Mouse (Mus musculus): ENCODE measurements around the gene Fosl1. TPM values are rescaled to one million over a fixed set of nuclear protein-coding genes. Genes with fewer than 3 reads are reported as not detected.

Gene Fosl1
- polyA plus RNA-seq, 1 experiment: not detected

DNA sequence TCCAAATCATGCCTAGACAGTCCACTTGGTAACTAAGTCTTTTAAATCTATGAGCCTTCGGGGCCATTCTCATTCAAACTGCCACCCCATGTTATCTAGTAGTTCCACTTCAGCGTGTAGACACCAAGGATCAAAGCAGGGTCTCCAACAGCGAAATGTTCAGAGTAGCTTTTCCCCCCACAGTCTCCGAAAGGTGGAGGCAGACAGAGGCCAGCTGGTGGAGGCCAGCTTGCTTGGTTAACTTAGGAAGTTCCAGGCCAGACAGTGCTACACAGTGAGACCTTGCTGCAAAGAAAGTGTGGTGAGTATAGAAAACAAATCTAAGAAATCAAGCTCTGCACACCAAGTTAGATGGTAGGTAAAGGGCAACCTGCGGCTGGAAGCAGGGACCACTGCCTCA, 36.7 kb upstream of the Fosl1 start:
- WGBS: 87% methylated on average over 5 of the region's 5 CpGs
- peaks cover 6% of the 10 kb centered on the region for H3K4me1 ChIP-seq (ENCODE audit: control insufficient read depth, insufficient read depth, low read length)
- no peak overlapping the region for H3K4me3 ChIP-seq (replicated peaks; ENCODE audit: control insufficient read depth, low read depth, low read length)
- H3K27ac ChIP-seq (ENCODE audit: control insufficient read depth, insufficient read depth, low read depth, low read length, poor library complexity): no peak overlapping the region
- TF ChIP-seq POLR2A (IDR thresholded peaks at IDR 0.05; ENCODE audit: borderline replicate concordance, control insufficient read depth, low read depth, low read length) (no peak), CTCF (IDR thresholded peaks at IDR 0.05; ENCODE audit: control insufficient read depth, insufficient read depth, low read length) (no peak)

DNA sequence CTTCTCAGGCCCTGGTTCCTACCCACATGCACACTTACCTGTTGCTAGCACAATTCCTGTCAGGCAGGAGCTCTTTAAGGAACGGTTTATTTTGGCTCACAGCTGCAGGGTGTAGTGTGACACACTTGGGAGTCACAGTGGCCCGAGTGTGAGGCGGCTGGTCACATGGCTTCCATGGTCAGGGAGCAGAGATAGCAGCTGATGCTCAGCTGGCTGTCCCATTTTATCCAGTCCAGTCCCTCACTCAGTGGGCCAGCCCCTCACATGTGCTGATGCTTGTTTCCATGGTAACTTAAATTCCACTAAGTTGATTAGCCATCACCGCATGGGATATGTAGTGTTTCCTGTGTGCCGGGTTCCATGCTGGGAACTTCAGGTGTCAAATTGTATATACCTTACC, 35.4 kb upstream of the Fosl1 start:
- 84% methylated on average over 5 of the region's 5 CpGs for WGBS
- no peak for TF ChIP-seq CTCF (IDR thresholded peaks at IDR 0.05; ENCODE audit: control insufficient read depth, insufficient read depth, low read length)
- TF ChIP-seq POLR2A (IDR thresholded peaks at IDR 0.05; ENCODE audit: borderline replicate concordance, control insufficient read depth, low read depth, low read length): no peak
- H3K27ac ChIP-seq (ENCODE audit: control insufficient read depth, insufficient read depth, low read depth, low read length, poor library complexity): no peak overlapping the region

DNA sequence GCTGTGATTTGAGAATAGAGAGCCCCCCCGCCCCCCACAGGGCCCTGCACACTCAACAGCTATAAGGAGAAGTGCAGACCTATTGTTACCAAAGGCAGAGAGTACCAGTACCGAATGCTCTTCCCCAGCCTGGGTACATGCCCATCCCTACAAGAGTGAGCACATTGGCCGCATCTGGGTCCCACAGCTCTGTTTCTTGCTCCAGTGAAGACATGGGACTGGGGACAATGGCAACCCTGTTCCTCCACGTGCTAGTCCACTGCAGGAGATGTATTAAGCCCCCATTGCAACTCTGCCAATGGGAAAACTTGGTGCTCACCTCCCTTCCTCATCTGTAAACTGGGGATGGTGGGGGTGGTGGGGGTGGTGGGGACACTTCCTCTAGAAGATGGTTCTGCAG, 33.5 kb upstream of the Fosl1 start:
- Histone ChIP-seq H3K4me1 (ENCODE audit: control insufficient read depth, insufficient read depth, low read length) (peaks cover 1% of the 10 kb centered on the region; the same call in 1 of the 2 replicates), H3K4me3 (replicated peaks; ENCODE audit: control insufficient read depth, low read depth, low read length) (no peak overlapping the region), H3K27ac (ENCODE audit: control insufficient read depth, insufficient read depth, low read depth, low read length, poor library complexity) (no peak overlapping the region)
- 82% methylated on average over 4 of the region's 4 CpGs for WGBS
- no peak for TF ChIP-seq POLR2A (IDR thresholded peaks at IDR 0.05; ENCODE audit: borderline replicate concordance, control insufficient read depth, low read depth, low read length)
- no peak for TF ChIP-seq CTCF (IDR thresholded peaks at IDR 0.05; ENCODE audit: control insufficient read depth, insufficient read depth, low read length)

More for the DNA sequence above, 35.4 kb upstream of the Fosl1 start:
- Histone ChIP-seq H3K4me3 (replicated peaks; ENCODE audit: control insufficient read depth, low read depth, low read length) (no peak overlapping the region), H3K4me1 (ENCODE audit: control insufficient read depth, insufficient read depth, low read length) (peaks cover 4% of the 10 kb centered on the region)

DNA sequence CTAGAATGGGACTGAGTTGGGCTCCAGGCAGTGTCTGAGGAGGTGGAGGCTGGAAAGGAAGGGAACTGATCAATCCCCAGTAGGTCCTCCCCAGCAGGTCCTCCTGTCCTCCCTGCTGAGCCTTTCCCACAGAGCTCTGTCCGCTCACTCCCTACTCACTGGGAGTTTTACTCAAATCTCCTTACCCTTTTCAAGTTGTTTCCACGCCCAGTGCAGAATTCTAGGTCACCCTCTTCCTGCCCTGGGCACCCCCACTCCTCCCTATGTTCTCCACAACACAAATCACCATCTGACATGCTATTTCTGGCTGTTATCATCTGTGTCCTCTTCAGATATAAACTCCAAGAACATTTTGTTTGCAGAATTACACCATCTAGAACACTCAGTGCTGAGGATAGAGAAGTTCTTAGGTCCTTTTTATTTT, 32.8 kb upstream of the Fosl1 start:
- TF ChIP-seq POLR2A (IDR thresholded peaks at IDR 0.05; ENCODE audit: borderline replicate concordance, control insufficient read depth, low read depth, low read length): no peak
- no peak for TF ChIP-seq CTCF (IDR thresholded peaks at IDR 0.05; ENCODE audit: control insufficient read depth, insufficient read depth, low read length)
- 83% methylated on average over 2 of the region's 2 CpGs for WGBS
- Histone ChIP-seq H3K4me3 (replicated peaks; ENCODE audit: control insufficient read depth, low read depth, low read length) (no peak overlapping the region), H3K27ac (ENCODE audit: control insufficient read depth, insufficient read depth, low read depth, low read length, poor library complexity) (no peak overlapping the region), H3K4me1 (ENCODE audit: control insufficient read depth, insufficient read depth, low read length) (no peaks in the 10 kb centered on the region; the same call in 1 of the 2 replicates)

DNA sequence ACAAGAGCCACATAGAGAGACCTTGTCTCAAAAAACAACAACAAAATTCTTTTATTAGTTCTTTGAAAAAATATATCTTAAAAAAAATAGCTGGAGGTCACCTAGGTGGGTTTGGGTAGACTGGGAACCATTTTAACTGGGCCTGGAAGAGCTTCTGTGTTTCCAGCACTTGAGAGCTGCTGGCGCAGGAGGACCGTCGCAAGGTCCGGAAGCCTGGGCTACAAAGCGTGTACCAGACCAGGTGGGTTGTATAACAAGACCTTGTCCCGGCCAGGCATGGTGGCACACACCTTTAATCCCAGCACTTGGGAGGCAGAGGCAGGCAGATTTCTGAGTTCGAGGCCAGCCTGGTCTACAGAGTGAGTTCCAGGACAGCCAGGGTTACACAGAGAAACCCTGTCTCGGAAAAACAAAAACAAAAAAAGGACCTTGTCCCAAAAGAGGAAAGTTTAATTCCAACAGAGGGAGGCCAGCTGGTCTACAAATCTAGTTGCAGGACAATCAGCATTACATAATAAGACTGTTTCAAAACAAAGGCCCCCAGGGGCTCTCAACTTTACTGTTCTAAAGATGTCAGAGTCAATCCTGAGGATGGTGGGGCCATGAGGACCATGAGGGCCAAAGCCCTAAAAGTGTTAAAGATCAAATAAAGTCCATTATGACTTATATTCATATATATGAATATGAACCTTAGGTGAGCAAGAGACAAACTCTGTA, 28.4 kb upstream of the Fosl1 start:
- TF ChIP-seq POLR2A (IDR thresholded peaks at IDR 0.05; ENCODE audit: borderline replicate concordance, control insufficient read depth, low read depth, low read length): no peak
- no peak for TF ChIP-seq CTCF (IDR thresholded peaks at IDR 0.05; ENCODE audit: control insufficient read depth, insufficient read depth, low read length)
- H3K4me3 ChIP-seq (replicated peaks; ENCODE audit: control insufficient read depth, low read depth, low read length): no peak overlapping the region
- no peaks in the 10 kb centered on the region for H3K4me1 ChIP-seq (ENCODE audit: control insufficient read depth, insufficient read depth, low read length)
- 95% methylated on average over 8 of the region's 8 CpGs for WGBS
- H3K27ac ChIP-seq (ENCODE audit: control insufficient read depth, insufficient read depth, low read depth, low read length, poor library complexity): no peak overlapping the region

DNA sequence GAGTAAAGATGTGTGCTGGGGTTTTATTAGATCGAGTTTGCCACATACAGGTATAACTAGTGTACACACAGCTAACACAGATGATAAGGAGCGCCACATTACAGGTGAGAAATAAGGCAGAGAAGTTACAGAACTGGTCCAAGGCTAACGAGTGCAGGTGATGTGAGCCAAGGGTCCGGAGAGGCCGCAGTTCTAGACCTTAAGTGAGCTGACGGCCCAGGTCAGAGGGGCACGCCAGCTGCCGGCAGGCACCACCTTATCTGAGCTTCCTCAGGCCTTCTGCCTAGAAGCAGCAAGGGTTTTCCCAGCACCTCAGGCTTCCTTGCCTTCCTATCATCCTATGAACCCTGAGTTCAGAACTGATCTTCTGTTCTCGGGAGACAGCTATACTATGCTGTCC, 27.7 kb upstream of the Fosl1 start:
- H3K4me3 ChIP-seq (replicated peaks; ENCODE audit: control insufficient read depth, low read depth, low read length): no peak overlapping the region
- H3K4me1 ChIP-seq (ENCODE audit: control insufficient read depth, insufficient read depth, low read length): no peaks in the 10 kb centered on the region
- TF ChIP-seq CTCF (IDR thresholded peaks at IDR 0.05; ENCODE audit: control insufficient read depth, insufficient read depth, low read length) (no peak), POLR2A (IDR thresholded peaks at IDR 0.05; ENCODE audit: borderline replicate concordance, control insufficient read depth, low read depth, low read length) (no peak)
- WGBS: 81% methylated on average over 9 of the region's 9 CpGs
- H3K27ac ChIP-seq (ENCODE audit: control insufficient read depth, insufficient read depth, low read depth, low read length, poor library complexity): no peak overlapping the region

DNA sequence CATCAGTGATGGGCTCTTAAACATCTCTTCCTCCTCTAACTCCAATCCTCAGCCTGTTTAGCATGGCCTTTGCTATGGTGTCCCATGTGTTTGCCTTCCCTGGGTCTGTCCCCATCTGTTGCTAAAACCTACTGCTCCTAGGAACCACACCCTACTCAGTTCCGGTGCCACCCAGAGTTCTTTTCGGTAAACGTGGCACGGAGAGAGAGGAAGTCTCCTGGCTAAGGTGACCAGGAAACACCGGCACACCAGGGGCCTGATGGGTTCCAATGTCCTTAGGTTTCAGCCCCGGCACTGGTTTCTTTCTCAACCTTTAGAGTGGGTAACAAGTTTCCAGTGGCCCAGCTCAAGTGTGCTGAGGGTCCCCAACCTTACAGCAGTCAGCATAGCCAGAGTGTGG, 26.8 kb upstream of the Fosl1 start:
- Histone ChIP-seq H3K27ac (ENCODE audit: control insufficient read depth, insufficient read depth, low read depth, low read length, poor library complexity) (no peak overlapping the region), H3K4me1 (ENCODE audit: control insufficient read depth, insufficient read depth, low read length) (no peaks in the 10 kb centered on the region), H3K4me3 (replicated peaks; ENCODE audit: control insufficient read depth, low read depth, low read length) (no peak overlapping the region)
- WGBS: 78% methylated on average over 6 of the region's 6 CpGs
- TF ChIP-seq POLR2A (IDR thresholded peaks at IDR 0.05; ENCODE audit: borderline replicate concordance, control insufficient read depth, low read depth, low read length): no peak
- TF ChIP-seq CTCF (IDR thresholded peaks at IDR 0.05; ENCODE audit: control insufficient read depth, insufficient read depth, low read length): no peak

DNA sequence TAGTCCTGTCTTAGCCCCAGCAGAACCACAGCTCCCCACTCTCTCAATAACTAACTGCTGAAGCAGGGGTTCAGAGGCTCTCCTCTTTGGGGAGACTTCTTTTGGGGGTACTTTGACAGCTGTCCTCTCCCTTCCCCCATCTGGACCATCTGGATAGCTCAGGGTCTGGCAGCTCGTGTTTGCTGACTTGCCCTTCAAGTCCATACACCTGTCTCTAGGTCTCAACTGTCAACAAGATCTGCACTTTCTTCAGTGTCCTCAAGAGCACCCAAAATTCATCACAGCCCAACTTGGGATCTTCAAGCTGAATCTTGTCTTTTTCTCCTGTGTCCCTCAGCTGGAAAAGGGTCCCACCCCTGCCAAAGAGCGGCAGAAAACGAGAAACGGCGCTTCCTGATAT, 25.6 kb upstream of the Fosl1 start:
- Histone ChIP-seq H3K27ac (ENCODE audit: control insufficient read depth, insufficient read depth, low read depth, low read length, poor library complexity) (no peak overlapping the region), H3K4me3 (replicated peaks; ENCODE audit: control insufficient read depth, low read depth, low read length) (no peak overlapping the region), H3K4me1 (ENCODE audit: control insufficient read depth, insufficient read depth, low read length) (no peaks in the 10 kb centered on the region)
- TF ChIP-seq CTCF (IDR thresholded peaks at IDR 0.05; ENCODE audit: control insufficient read depth, insufficient read depth, low read length) (no peak), POLR2A (IDR thresholded peaks at IDR 0.05; ENCODE audit: borderline replicate concordance, control insufficient read depth, low read depth, low read length) (no peak)
- 82% methylated on average over 5 of the region's 5 CpGs for WGBS

Measured in bone marrow, adult 2 months (tissue).